Mouse (Mus musculus): ENCODE measurements around the gene Rufy4.

GRCm38 (mm10) chr1:74196621-74197419 lies 71.5 kb downstream of the Rufy4 start:
- TF ChIP-seq CTCF (IDR thresholded peaks at IDR 0.05): no peak
- no peak for TF ChIP-seq EP300 (IDR thresholded peaks at IDR 0.05)
